Mouse (Mus musculus) embryonic facial prominence, embryonic 12.5 days (tissue): ENCODE measurements around the gene Klhl21. TPM values are rescaled to one million over a fixed set of nuclear protein-coding genes. Genes with fewer than 3 reads are reported as not detected.

Source experiments
- ATAC-seq: fragments of 200-750 bp; cut with Nextera tagmentation; 2 replicates; pipeline ENCODE4 v1.8.0; 2017; ENCODE audit not compliant: insufficient number of reproducible peaks, insufficient read depth, low FRiP score, low TSS enrichment
- H3K27ac ChIP-seq: fragments of 300-500 bp; sonication (generic); 2 replicates; pipeline ENCODE4 v1.5.1; 2016; ENCODE audit warnings: mild to moderate bottlenecking
- H3K27me3 ChIP-seq: fragments of 300-500 bp; sonication (generic); 2 replicates; pipeline ENCODE4 v1.6.1; 2016; ENCODE audit warnings: mild to moderate bottlenecking, moderate library complexity
- H3K36me3 ChIP-seq: fragments of 300-500 bp; sonication (generic); 2 replicates; pipeline ENCODE4 v1.6.1; 2016; ENCODE audit warnings: mild to moderate bottlenecking
- H3K4me1 ChIP-seq: fragments of 300-500 bp; sonication (generic); 2 replicates; pipeline ENCODE4 v1.6.1; 2016
- H3K4me2 ChIP-seq: fragments of 300-500 bp; sonication (generic); replicated peaks from 2 replicates; pipeline ENCODE4 v1.6.1; 2016; ENCODE audit warnings: mild to moderate bottlenecking, moderate library complexity
- H3K4me3 ChIP-seq: fragments of 300-500 bp; sonication (generic); 2 replicates; pipeline ENCODE4 v1.5.1; 2016; ENCODE audit warnings: mild to moderate bottlenecking
- H3K9ac ChIP-seq: fragments of 300-500 bp; sonication (generic); 2 replicates; pipeline ENCODE4 v1.6.1; 2016; ENCODE audit warnings: mild to moderate bottlenecking, moderate library complexity
- H3K9me3 ChIP-seq: fragments of 300-500 bp; sonication (generic); 2 replicates; pipeline ENCODE4 v1.6.1; 2016; ENCODE audit warnings: mild to moderate bottlenecking, moderate library complexity
- WGBS: fragments of 180-500 bp; shearing (Covaris S2); methylation state at CpG from one replicate; pipeline ENCODE4 v1.1.7; 2016; 5-methylcytosine and 5-hydroxymethylcytosine counted together
- polyA plus RNA-seq: library from polyadenylated mRNA; unstranded; fragments of >200 nt; fragmentation: Nextera tagmentation; extraction: Ambion mirVana; gene quantifications from 2 replicates; pipeline ENCODE4 v1.2.1, GENCODE M21; 2016

Gene Klhl21
- polyA plus RNA-seq, 1 experiment from 2014 or later = 13.5 TPM

DNA sequence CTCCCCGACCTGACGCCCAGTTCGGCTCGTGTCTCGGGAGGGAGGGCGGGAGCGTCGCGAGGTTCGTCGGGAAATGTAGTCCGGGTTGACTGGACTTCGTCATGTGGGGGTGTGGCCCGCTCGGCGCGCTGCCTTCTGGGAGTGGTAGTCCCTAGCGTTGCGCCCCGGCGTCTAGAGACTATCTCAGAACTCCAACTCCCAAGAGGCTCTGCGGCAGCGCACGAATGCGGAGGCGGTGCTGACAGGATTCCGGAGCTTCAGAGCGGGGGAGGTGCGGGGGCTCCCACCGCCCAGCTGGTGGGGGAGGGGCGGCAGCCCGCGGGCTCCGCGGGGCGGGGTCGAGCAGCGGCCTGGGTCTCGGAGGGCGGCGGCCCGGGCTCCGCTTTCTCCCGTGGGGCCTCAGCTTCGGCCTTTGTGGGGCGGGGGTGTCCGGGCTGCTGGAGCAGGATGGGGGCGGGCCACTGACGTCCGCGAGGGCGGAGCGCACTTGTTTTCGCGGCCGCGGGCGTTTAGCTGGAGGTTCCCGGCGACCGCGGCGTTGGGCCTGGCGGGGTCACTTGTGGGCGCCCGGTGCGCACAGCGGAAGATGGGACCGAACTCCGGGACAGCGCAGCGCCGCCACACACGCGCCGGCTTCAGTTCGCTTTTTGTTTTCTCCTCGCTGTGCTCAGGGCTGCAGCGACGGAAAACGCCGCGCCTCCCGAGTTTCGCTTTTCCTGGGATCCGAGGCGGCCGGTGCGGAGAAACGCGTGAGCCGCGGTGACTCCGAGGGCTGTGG, 12.2 kb upstream of the Klhl21 start, which contains the start of gene Phf13:
Gene Phf13, minus strand, starts transcription at position 86 of the 778 bp plus-strand sequence.
- Histone ChIP-seq H3K9me3 (no peaks in the 10 kb centered on the region), H3K9ac (peak within 1 kb of the TSS; percentile 99), H3K4me1 (peaks cover 23% of the 10 kb centered on the region), H3K27me3 (no peaks in the 10 kb centered on the region), H3K4me2 (peak within 1 kb of the TSS; percentile 77), H3K4me3 (peak within 1 kb of the TSS; percentile 100), H3K27ac (peak within 1 kb of the TSS; percentile 88), H3K36me3 (peaks cover 20% of the 10 kb centered on the region)
- WGBS = under 1% methylated on average over 93 of the region's 94 CpGs
- ATAC-seq = peak; percentile 92

DNA sequence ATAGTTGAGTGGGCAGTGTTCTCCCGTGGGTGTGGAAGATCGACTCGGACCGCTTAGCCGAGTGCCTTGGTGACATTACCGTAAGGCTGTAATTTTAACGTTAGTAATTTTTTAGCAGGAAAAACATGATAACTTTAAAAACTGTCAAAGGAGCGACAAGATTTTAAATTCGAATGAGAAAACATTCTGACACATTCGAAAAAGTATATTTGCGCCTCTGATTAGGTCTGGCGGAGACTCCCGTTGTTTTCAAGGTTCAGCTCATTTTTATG, 11.7 kb upstream of the Klhl21 start:
- WGBS = 5% methylated on average over 13 of the region's 13 CpGs
- Histone ChIP-seq H3K4me1 (peaks cover 23% of the 10 kb centered on the region), H3K4me3 (peak overlapping the region; percentile 100), H3K9ac (peak overlapping the region; percentile 73), H3K27ac (peak overlapping the region; percentile 72), H3K4me2 (peak overlapping the region; percentile 58), H3K36me3 (peaks cover 15% of the 10 kb centered on the region), H3K27me3 (no peaks in the 10 kb centered on the region), H3K9me3 (no peaks in the 10 kb centered on the region)
- no peak for ATAC-seq

- H3K9ac ChIP-seq = 0 out of 2 replicates have a peak overlapping the region, but pooled peaks have one; percentile 73
- no peak for ATAC-seq
- 62% methylated on average over 3 of the region's 3 CpGs for WGBS
Observed at GRCm38 (mm10) chr4:151997701-151998100, 10.9 kb upstream of the Klhl21 start.

GRCm38 (mm10) chr4:151999481-151999880, 9.1 kb upstream of the Klhl21 start:
- Histone ChIP-seq H3K9me3 (no peaks in the 10 kb centered on the region), H3K4me1 (peaks cover 9% of the 10 kb centered on the region), H3K9ac (no peak overlapping the region), H3K27ac (no peak overlapping the region), H3K4me3 (no peak overlapping the region), H3K4me2 (no peak overlapping the region), H3K27me3 (no peaks in the 10 kb centered on the region), H3K36me3 (no peaks in the 10 kb centered on the region)
- ATAC-seq = no peak
- WGBS = 49% methylated on average over 3 of the region's 3 CpGs

More at GRCm38 (mm10) chr4:151997701-151998100, 10.9 kb upstream of the Klhl21 start:
- no peaks in the 10 kb centered on the region for H3K27me3 ChIP-seq
- H3K4me2 ChIP-seq = peak overlapping the region; percentile 58
- H3K4me1 ChIP-seq = peaks cover 23% of the 10 kb centered on the region
- H3K9me3 ChIP-seq = no peaks in the 10 kb centered on the region
- H3K36me3 ChIP-seq = peaks cover 7% of the 10 kb centered on the region; the same call in 1 of the 2 replicates
- H3K4me3 ChIP-seq = peak overlapping the region; percentile 100; the same call in 1 of the 2 replicates
- H3K27ac ChIP-seq = no peak overlapping the region

- no peak overlapping the region for H3K27ac ChIP-seq
- WGBS = 34% methylated on average over 4 of the region's 4 CpGs
- H3K36me3 ChIP-seq = no peaks in the 10 kb centered on the region
- no peaks in the 10 kb centered on the region for H3K27me3 ChIP-seq
- peaks cover 8% of the 10 kb centered on the region for H3K4me1 ChIP-seq
- no peak overlapping the region for H3K4me3 ChIP-seq
- no peak overlapping the region for H3K9ac ChIP-seq
- no peak for ATAC-seq
- no peaks in the 10 kb centered on the region for H3K9me3 ChIP-seq
- H3K4me2 ChIP-seq = no peak overlapping the region
Observed at GRCm38 (mm10) chr4:152000906-152001305, 7.7 kb upstream of the Klhl21 start.

GRCm38 (mm10) chr4:152001335-152001734, 7.3 kb upstream of the Klhl21 start:
- H3K4me3 ChIP-seq = no peak overlapping the region
- no peak overlapping the region for H3K9ac ChIP-seq
- no peaks in the 10 kb centered on the region for H3K27me3 ChIP-seq
- no peaks in the 10 kb centered on the region for H3K9me3 ChIP-seq
- H3K36me3 ChIP-seq = no peaks in the 10 kb centered on the region
- no peak for ATAC-seq
- H3K27ac ChIP-seq = no peak overlapping the region
- H3K4me2 ChIP-seq = no peak overlapping the region
- WGBS = 68% methylated on average over 4 of the region's 4 CpGs
- peaks cover 8% of the 10 kb centered on the region for H3K4me1 ChIP-seq

DNA sequence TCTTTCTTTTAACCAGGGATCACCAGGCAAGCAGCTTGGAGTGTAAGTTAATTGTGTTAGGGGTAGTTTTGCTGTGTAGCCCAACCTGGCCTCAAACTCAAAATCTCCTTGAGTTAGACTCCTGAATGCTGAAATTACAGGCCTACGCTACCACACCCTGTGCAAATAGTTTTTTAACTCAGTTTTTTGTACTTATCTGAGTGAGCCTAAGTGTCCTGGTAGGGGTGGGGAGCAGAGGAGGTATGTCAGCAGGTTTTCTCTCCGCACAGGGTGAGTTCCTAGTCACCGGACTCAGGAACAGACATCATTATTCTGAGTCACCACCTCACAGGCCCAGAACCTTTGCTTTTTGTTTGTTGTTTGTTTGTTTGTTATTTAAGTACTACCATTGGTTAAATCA, 6.5 kb upstream of the Klhl21 start:
- Histone ChIP-seq H3K4me3 (no peak overlapping the region), H3K4me1 (peaks cover 8% of the 10 kb centered on the region), H3K4me2 (no peak overlapping the region), H3K27me3 (peaks cover 7% of the 10 kb centered on the region), H3K36me3 (no peaks in the 10 kb centered on the region), H3K9ac (no peak overlapping the region), H3K9me3 (no peaks in the 10 kb centered on the region), H3K27ac (no peak overlapping the region)
- WGBS = 95% methylated on average over 3 of the region's 3 CpGs
- no peak for ATAC-seq

DNA sequence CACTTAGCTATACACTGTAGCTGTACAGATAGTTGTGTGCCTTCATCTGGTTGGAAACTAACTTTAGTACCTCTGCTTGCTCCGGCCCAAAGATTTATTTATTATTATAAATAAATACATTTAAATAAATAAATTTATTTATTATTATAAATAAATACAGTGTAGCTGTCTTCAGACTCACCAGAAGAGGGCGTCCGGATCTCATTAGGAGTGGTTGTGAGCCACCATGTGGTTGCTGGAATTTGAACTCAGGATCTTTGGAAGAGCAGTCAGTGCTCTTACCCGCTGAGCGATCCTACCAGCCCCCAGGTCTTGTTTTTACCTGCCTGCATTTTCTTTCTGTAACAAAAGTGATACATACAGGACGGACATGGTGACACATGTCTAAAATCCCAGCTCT, 2.5 kb upstream of the Klhl21 start:
- peaks cover 18% of the 10 kb centered on the region for H3K27me3 ChIP-seq
- H3K4me3 ChIP-seq = no peak overlapping the region
- H3K36me3 ChIP-seq = no peaks in the 10 kb centered on the region
- no peak overlapping the region for H3K9ac ChIP-seq
- no peak for ATAC-seq
- no peak overlapping the region for H3K4me2 ChIP-seq
- no peak overlapping the region for H3K27ac ChIP-seq
- 76% methylated on average over 6 of the region's 6 CpGs for WGBS
- H3K4me1 ChIP-seq = peaks cover 30% of the 10 kb centered on the region
- no peaks in the 10 kb centered on the region for H3K9me3 ChIP-seq

- ATAC-seq = no peak
- H3K4me1 ChIP-seq = peaks cover 34% of the 10 kb centered on the region
- H3K36me3 ChIP-seq = no peaks in the 10 kb centered on the region
- no peak overlapping the region for H3K4me3 ChIP-seq
- WGBS = 12% methylated on average over 3 of the region's 3 CpGs
- H3K27ac ChIP-seq = no peak overlapping the region
- no peak overlapping the region for H3K4me2 ChIP-seq
- H3K27me3 ChIP-seq = peaks cover 18% of the 10 kb centered on the region
- no peaks in the 10 kb centered on the region for H3K9me3 ChIP-seq
- H3K9ac ChIP-seq = no peak overlapping the region
Observed at GRCm38 (mm10) chr4:152006812-152007211, 1.8 kb upstream of the Klhl21 start.

GRCm38 (mm10) chr4:152007481-152008147, 989 bp upstream of the Klhl21 start:
- 0 out of 2 replicates have a peak, but pooled peaks cover 3% of the 10 kb centered on the region for H3K36me3 ChIP-seq
- H3K4me3 ChIP-seq = peak overlapping the region; percentile 67
- 5% methylated on average over 8 of the region's 8 CpGs for WGBS
- H3K9me3 ChIP-seq = no peaks in the 10 kb centered on the region
- H3K27ac ChIP-seq = no peak overlapping the region
- ATAC-seq = no peak
- H3K4me2 ChIP-seq = peak overlapping the region; percentile 100
- peaks cover 18% of the 10 kb centered on the region for H3K27me3 ChIP-seq
- no peak overlapping the region for H3K9ac ChIP-seq
- H3K4me1 ChIP-seq = peaks cover 34% of the 10 kb centered on the region

DNA sequence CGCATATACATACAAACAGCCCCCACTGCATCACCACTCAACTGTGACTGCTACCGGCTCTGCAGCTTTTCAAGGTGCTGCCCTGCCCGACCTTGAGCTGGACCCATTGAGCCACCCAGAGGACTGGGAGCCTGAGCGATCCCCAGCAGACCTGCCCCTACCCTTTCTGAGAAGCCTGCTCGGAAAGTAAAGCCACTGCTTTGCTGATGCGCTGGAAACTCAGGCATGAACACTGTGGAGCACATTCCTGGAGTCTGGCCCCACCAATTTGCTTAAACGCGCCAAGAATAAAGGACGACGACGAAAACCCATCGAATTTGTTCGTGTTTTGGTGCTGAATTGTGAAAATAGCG, 479 bp upstream of the Klhl21 start:
- H3K36me3 ChIP-seq = peaks cover 3% of the 10 kb centered on the region; the same call in 1 of the 2 replicates
- H3K4me1 ChIP-seq = peaks cover 34% of the 10 kb centered on the region
- no peaks in the 10 kb centered on the region for H3K9me3 ChIP-seq
- H3K27me3 ChIP-seq = peaks cover 18% of the 10 kb centered on the region
- peak overlapping the region; percentile 31; the same call in 1 of the 2 replicates for H3K27ac ChIP-seq
- H3K4me2 ChIP-seq = peak overlapping the region; percentile 100
- no peak for ATAC-seq
- H3K4me3 ChIP-seq = peak overlapping the region; percentile 67
- under 1% methylated on average over 14 of the region's 14 CpGs for WGBS
- H3K9ac ChIP-seq = no peak overlapping the region
